Mouse (Mus musculus): Measurements from ENCODE around the gene Plch2. TPM values are rescaled to one million over a fixed set of nuclear protein-coding genes. Genes with fewer than 3 reads are reported as not detected.

The Plch2 gene
- polyA plus RNA-seq, 1 experiment from 2014 or later: 0.22 TPM

- Histone ChIP-seq H3K4me1 (ENCODE audit: control insufficient read depth in 2 of 2, insufficient read depth in 2 of 2, low read length in 2 of 2) (no peaks in the 10 kb centered on the region), H3K9ac (ENCODE audit: low read length) (no peak overlapping the region), H3K4me2 (ENCODE audit: low read length) (no peak overlapping the region), H3K36me3 (ENCODE audit: control insufficient read depth, insufficient read depth, low read length) (no peaks in the 10 kb centered on the region), H3K27me3 (ENCODE audit: control insufficient read depth, insufficient read depth, low read length) (peaks cover 6% of the 10 kb centered on the region; the same call in 1 of the 2 replicates), H3K4me3 (ENCODE audit: control insufficient read depth in 1 of 2, insufficient read depth in 1 of 2, low read depth in 1 of 2, low read length in 2 of 2) (no peak overlapping the region), H3K27ac (replicated peaks in 1 of 2; ENCODE audit: control insufficient read depth in 1 of 2, insufficient read depth in 1 of 2, low read depth in 2 of 2, low read length in 2 of 2) (no peak overlapping the region), H3K9me3 (ENCODE audit: control insufficient read depth, low read length) (no peaks in the 10 kb centered on the region)
- ATAC-seq (ENCODE audit: insufficient number of reproducible peaks, insufficient read depth, low FRiP score, low read depth): no peak
- 78% methylated on average over 2 of the region's 2 CpGs for WGBS
These were observed 121.8 kb downstream of the Plch2 start for GRCm38 (mm10) chr4:154934800-154935199.

- Histone ChIP-seq H3K9me3 (ENCODE audit: control insufficient read depth, low read length) (no peaks in the 10 kb centered on the region), H3K36me3 (ENCODE audit: control insufficient read depth, insufficient read depth, low read length) (no peaks in the 10 kb centered on the region), H3K4me3 (ENCODE audit: control insufficient read depth in 1 of 2, insufficient read depth in 1 of 2, low read depth in 1 of 2, low read length in 2 of 2) (no peak overlapping the region), H3K4me1 (ENCODE audit: control insufficient read depth in 2 of 2, insufficient read depth in 2 of 2, low read length in 2 of 2) (peaks cover 0 to 3% of the 10 kb centered on the region in 2 experiments; a peak in 2 of 4 replicates), H3K27ac (replicated peaks in 1 of 2; ENCODE audit: control insufficient read depth in 1 of 2, insufficient read depth in 1 of 2, low read depth in 2 of 2, low read length in 2 of 2) (no peak overlapping the region), H3K9ac (ENCODE audit: low read length) (no peak overlapping the region), H3K27me3 (ENCODE audit: control insufficient read depth, insufficient read depth, low read length) (peaks cover 6% of the 10 kb centered on the region; the same call in 1 of the 2 replicates), H3K4me2 (ENCODE audit: low read length) (no peak overlapping the region)
- ATAC-seq (ENCODE audit: insufficient number of reproducible peaks, insufficient read depth, low FRiP score, low read depth): no peak
- 39% methylated on average over 13 of the region's 13 CpGs for WGBS
These were observed 123.2 kb downstream of the Plch2 start for GRCm38 (mm10) chr4:154933306-154933907.

Other genes with a start within 250 kb of the Plch2 start
- 0.22 and 0.27 TPM in 2 replicates for gene Ttc34, start 219.3 kb downstream of the Plch2 start, polyA plus RNA-seq (2014; fragmentation: Nextera tagmentation; extraction: Ambion mirVana)
- gene Mmel1, start 187.2 kb downstream of the Plch2 start, polyA plus RNA-seq (2014; fragmentation: Nextera tagmentation; extraction: Ambion mirVana): 0.22 and 0.71 TPM in 2 replicates
- 52.1 and 56.8 TPM in 2 replicates for gene Fam213b, start 157.6 kb downstream of the Plch2 start, polyA plus RNA-seq (2014; fragmentation: Nextera tagmentation; extraction: Ambion mirVana)
- 0.46 and 1.2 TPM in 2 replicates for gene Tnfrsf14, start 128.2 kb downstream of the Plch2 start, polyA plus RNA-seq (2014; fragmentation: Nextera tagmentation; extraction: Ambion mirVana)
- gene Hes5, start 95.9 kb downstream of the Plch2 start, polyA plus RNA-seq (2014; fragmentation: Nextera tagmentation; extraction: Ambion mirVana): 0.24 and 0.47 TPM in 2 replicates
- gene Pank4, start 92.7 kb downstream of the Plch2 start, polyA plus RNA-seq (2014; fragmentation: Nextera tagmentation; extraction: Ambion mirVana): 41.4 and 42.1 TPM in 2 replicates
- 5.6 and 7.7 TPM in 2 replicates for gene Pex10, start 10.2 kb upstream of the Plch2 start, polyA plus RNA-seq (2014; fragmentation: Nextera tagmentation; extraction: Ambion mirVana)
- 131 and 141 TPM in 2 replicates for gene Rer1, start 29.6 kb upstream of the Plch2 start, polyA plus RNA-seq (2014; fragmentation: Nextera tagmentation; extraction: Ambion mirVana)
- gene Morn1, start 29.8 kb upstream of the Plch2 start, polyA plus RNA-seq (2014; fragmentation: Nextera tagmentation; extraction: Ambion mirVana): 2.5 and 3.0 TPM in 2 replicates
- gene Ski, start 165.8 kb upstream of the Plch2 start, polyA plus RNA-seq (2014; fragmentation: Nextera tagmentation; extraction: Ambion mirVana): 16.2 TPM in 2 replicates
- gene Faap20, start 193.0 kb upstream of the Plch2 start, polyA plus RNA-seq (2014; fragmentation: Nextera tagmentation; extraction: Ambion mirVana): 68.5 and 74.8 TPM in 2 replicates

All from heart, embryonic 14.5 days (tissue).